Mouse (Mus musculus) lung, postnatal 0 days (tissue): ENCODE data around the gene Kansl2.

Experiments used
- CTCF ChIP-seq: IDR thresholded peaks from 2 replicates; pipeline ENCODE4 v1.5.1; 2016; ENCODE audit warnings: antibody characterized with exemption, mild to moderate bottlenecking
- EP300 ChIP-seq: IDR thresholded peaks from 2 replicates; pipeline ENCODE4 v1.6.1; 2016; ENCODE audit warnings: antibody characterized with exemption, mild to moderate bottlenecking, control low read depth

- TF ChIP-seq EP300 (no peak), CTCF (no peak)
Measured at GRCm38 (mm10) chr15:98533035-98533531, 981 bp downstream of the Kansl2 start.
